Mouse (Mus musculus) thymus, postnatal 10 days (tissue): ENCODE data around the gene Gtpbp1.
"Not testable (repeated sequence)": the region's sequence is repeated elsewhere in the genome, so short reads cannot be mapped to it uniquely, and the experiment has no call there.

Source experiments
- DNase-seq, 2 experiments: peaks; one replicate each; pipeline ENCODE4 v3.0.0; 2021; ENCODE audit warnings: low spot score in 2 of 2

Gtpbp1 gene

GRCm38 (mm10) chr15:79690426-79691022 lies at the start of gene Gtpbp1:
TSS of gene Gtpbp1 (plus strand) at chr15:79690845.
- DNase-seq, result peak; percentile 92 to 93

- no peak for DNase-seq
Measured at GRCm38 (mm10) chr15:79641135-79641817, 49.4 kb upstream of the Gtpbp1 start.

- DNase-seq, result no peak
Measured at GRCm38 (mm10) chr15:79645483-79645882, 45.2 kb upstream of the Gtpbp1 start.

GRCm38 (mm10) chr15:79648130-79648529 lies 42.5 kb upstream of the Gtpbp1 start:
- DNase-seq, result no peak

- DNase-seq, result peak in 1 of 2 experiments; percentile 60
Measured at GRCm38 (mm10) chr15:79650569-79650968, 40.1 kb upstream of the Gtpbp1 start.

- peak in 1 of 2 experiments; percentile 26 for DNase-seq
Measured at GRCm38 (mm10) chr15:79651481-79651880, 39.2 kb upstream of the Gtpbp1 start.

- DNase-seq, result no peak
Measured at GRCm38 (mm10) chr15:79656451-79656850, 34.2 kb upstream of the Gtpbp1 start.

- DNase-seq, result peak; percentile 71 to 89
Measured at GRCm38 (mm10) chr15:79657837-79658530, 32.7 kb upstream of the Gtpbp1 start.

GRCm38 (mm10) chr15:79658531-79659375 lies 31.9 kb upstream of the Gtpbp1 start, which contains the start of the genes Fam227a and Cby1:
TSS of gene Fam227a (minus strand) at chr15:79658956.
TSS of gene Cby1 (plus strand) at chr15:79659199.
- peak; percentile 89 to 93 for DNase-seq

GRCm38 (mm10) chr15:79661852-79662251 lies 28.8 kb upstream of the Gtpbp1 start:
- DNase-seq, result peak in 1 of 2 experiments; percentile 57

- no peak for DNase-seq
Measured at GRCm38 (mm10) chr15:79664666-79665065, 26.0 kb upstream of the Gtpbp1 start.

- DNase-seq, result no peak
Measured at GRCm38 (mm10) chr15:79669195-79669594, 21.4 kb upstream of the Gtpbp1 start.

- DNase-seq, result peak; percentile 79 to 88
Measured at GRCm38 (mm10) chr15:79670249-79670971, 20.2 kb upstream of the Gtpbp1 start, which contains the start of gene Tomm22. TSS of gene Tomm22 (plus strand) at chr15:79670861.

GRCm38 (mm10) chr15:79670972-79671299 lies 19.7 kb upstream of the Gtpbp1 start:
- peak in 1 of 2 experiments; percentile 14 for DNase-seq

- DNase-seq, result not testable (repeated sequence)
Measured at GRCm38 (mm10) chr15:79671828-79672348, 18.8 kb upstream of the Gtpbp1 start.

- no peak for DNase-seq
Measured at GRCm38 (mm10) chr15:79677936-79678335, 12.7 kb upstream of the Gtpbp1 start.

GRCm38 (mm10) chr15:79681973-79682372 lies 8.7 kb upstream of the Gtpbp1 start:
- no peak for DNase-seq

- DNase-seq, result no peak
Measured at GRCm38 (mm10) chr15:79683146-79683545, 7.5 kb upstream of the Gtpbp1 start.

GRCm38 (mm10) chr15:79683707-79684465 lies 6.8 kb upstream of the Gtpbp1 start:
- DNase-seq, result no peak

- no peak for DNase-seq
Measured at GRCm38 (mm10) chr15:79684616-79685015, 6.0 kb upstream of the Gtpbp1 start.
